Mouse (Mus musculus): ENCODE measurements around the gene Ifna14. TPM values are rescaled to one million over a fixed set of nuclear protein-coding genes. Genes with fewer than 3 reads are reported as not detected.
"Not testable (repeated sequence)": the region's sequence is repeated elsewhere in the genome, so short reads cannot be mapped to it uniquely, and the experiment has no call there.

Gene Ifna14
- polyA plus RNA-seq (2016; fragmentation: Nextera tagmentation; extraction: Ambion mirVana), result not detected in 2 replicates

- Histone ChIP-seq H3K9ac (no peak within 1 kb of the TSS), H3K4me2 (no peak within 1 kb of the TSS), H3K9me3 (replicated peaks) (no peaks in the 10 kb centered on the region), H3K4me1 (no peaks in the 10 kb centered on the region), H3K27me3 (replicated peaks) (no peaks in the 10 kb centered on the region), H3K36me3 (no peaks in the 10 kb centered on the region), H3K27ac (no peak within 1 kb of the TSS), H3K4me3 (no peak within 1 kb of the TSS)
- WGBS (ENCODE audit: insufficient replicate concordance), result 54% methylated on average over 1 of the region's 1 CpGs
- no peak for ATAC-seq
These were observed at the start of gene Ifna14 for GRCm38 (mm10) chr4:88571698-88572097. Gene Ifna14 (minus strand): TSS chr4:88571798.

GRCm38 (mm10) chr4:88603276-88603675 lies 31.7 kb upstream of the Ifna14 start, which contains the start of gene Ifna12:
Gene Ifna12 (minus strand): TSS chr4:88603376.
- no peaks in the 10 kb centered on the region for H3K9me3 ChIP-seq (replicated peaks)
- H3K4me3 ChIP-seq, result no peak within 1 kb of the TSS

GRCm38 (mm10) chr4:88592285-88592684 lies 20.7 kb upstream of the Ifna14 start, which contains the start of gene Ifna9:
Gene Ifna9 (minus strand): TSS chr4:88592385.
- Histone ChIP-seq H3K4me1 (no peaks in the 10 kb centered on the region), H3K9me3 (replicated peaks) (no peaks in the 10 kb centered on the region), H3K36me3 (no peaks in the 10 kb centered on the region), H3K9ac (no peak within 1 kb of the TSS), H3K4me3 (no peak within 1 kb of the TSS), H3K27me3 (replicated peaks) (no peaks in the 10 kb centered on the region), H3K27ac (no peak within 1 kb of the TSS), H3K4me2 (no peak within 1 kb of the TSS)
- ATAC-seq, result no peak
- WGBS (ENCODE audit: insufficient replicate concordance), result 47% methylated on average over 1 of the region's 1 CpGs

More at GRCm38 (mm10) chr4:88603276-88603675, 31.7 kb upstream of the Ifna14 start, which contains the start of gene Ifna12:
- H3K27me3 ChIP-seq (replicated peaks), result no peaks in the 10 kb centered on the region
- no peak within 1 kb of the TSS for H3K9ac ChIP-seq
- H3K4me2 ChIP-seq, result no peak within 1 kb of the TSS
- no peak within 1 kb of the TSS for H3K27ac ChIP-seq
- ATAC-seq, result no peak
- H3K4me1 ChIP-seq, result no peaks in the 10 kb centered on the region
- no peaks in the 10 kb centered on the region for H3K36me3 ChIP-seq

- no peaks in the 10 kb centered on the region for H3K27me3 ChIP-seq (replicated peaks)
- H3K4me1 ChIP-seq, result no peaks in the 10 kb centered on the region
- H3K36me3 ChIP-seq, result no peaks in the 10 kb centered on the region
- WGBS (ENCODE audit: insufficient replicate concordance), result 89% methylated on average over 1 of the region's 1 CpGs
- H3K9ac ChIP-seq, result no peak overlapping the region
- no peak overlapping the region for H3K4me2 ChIP-seq
- H3K4me3 ChIP-seq, result no peak overlapping the region
- no peak for ATAC-seq
- no peaks in the 10 kb centered on the region for H3K9me3 ChIP-seq (replicated peaks)
- H3K27ac ChIP-seq, result no peak overlapping the region
These were observed 9.8 kb downstream of the Ifna14 start for GRCm38 (mm10) chr4:88561791-88562190.

- not testable (repeated sequence) for H3K9ac ChIP-seq; H3K36me3 ChIP-seq; H3K4me3 ChIP-seq; H3K4me2 ChIP-seq; H3K9me3 ChIP-seq (replicated peaks); H3K27me3 ChIP-seq (replicated peaks); ATAC-seq; H3K4me1 ChIP-seq; H3K27ac ChIP-seq
These were observed 13.5 kb downstream of the Ifna14 start, which contains the start of gene Ifna15 for GRCm38 (mm10) chr4:88558145-88558544. Gene Ifna15 (minus strand): TSS chr4:88558245.

- Histone ChIP-seq H3K27ac (no peak overlapping the region), H3K9ac (peak overlapping the region; percentile 52), H3K9me3 (replicated peaks) (no peaks in the 10 kb centered on the region), H3K27me3 (replicated peaks) (no peaks in the 10 kb centered on the region), H3K4me3 (peak overlapping the region; percentile 62), H3K36me3 (no peaks in the 10 kb centered on the region), H3K4me1 (peaks cover 9% of the 10 kb centered on the region; the same call in 1 of the 2 replicates), H3K4me2 (peak overlapping the region; percentile 83)
- WGBS (ENCODE audit: insufficient replicate concordance), result 22% methylated on average over 22 of the region's 22 CpGs
- ATAC-seq, result peak; percentile 95
These were observed 21.2 kb downstream of the Ifna14 start for GRCm38 (mm10) chr4:88550161-88550945.

GRCm38 (mm10) chr4:88547986-88548385 lies 23.6 kb downstream of the Ifna14 start:
- no peaks in the 10 kb centered on the region for H3K27me3 ChIP-seq (replicated peaks)
- H3K4me2 ChIP-seq, result no peak overlapping the region
- peaks cover 9% of the 10 kb centered on the region; the same call in 1 of the 2 replicates for H3K4me1 ChIP-seq
- no peak overlapping the region for H3K27ac ChIP-seq
- H3K9ac ChIP-seq, result no peak overlapping the region
- WGBS (ENCODE audit: insufficient replicate concordance), result 55% methylated on average over 1 of the region's 1 CpGs
- no peaks in the 10 kb centered on the region for H3K9me3 ChIP-seq (replicated peaks)
- H3K4me3 ChIP-seq, result no peak overlapping the region
- no peaks in the 10 kb centered on the region for H3K36me3 ChIP-seq
- ATAC-seq, result no peak

GRCm38 (mm10) chr4:88543649-88544234 lies 27.9 kb downstream of the Ifna14 start:
- Histone ChIP-seq H3K4me3 (no peak overlapping the region), H3K27ac (no peak overlapping the region), H3K9ac (no peak overlapping the region), H3K27me3 (replicated peaks) (no peaks in the 10 kb centered on the region), H3K9me3 (replicated peaks) (no peaks in the 10 kb centered on the region), H3K4me2 (no peak overlapping the region), H3K36me3 (no peaks in the 10 kb centered on the region), H3K4me1 (no peaks in the 10 kb centered on the region)
- 42% methylated on average over 2 of the region's 2 CpGs for WGBS (ENCODE audit: insufficient replicate concordance)
- peak; percentile 37; the same call in 1 of the 2 replicates for ATAC-seq

GRCm38 (mm10) chr4:88537328-88537727 lies 34.3 kb downstream of the Ifna14 start:
- no peaks in the 10 kb centered on the region for H3K27me3 ChIP-seq (replicated peaks)
- no peaks in the 10 kb centered on the region for H3K9me3 ChIP-seq (replicated peaks)
- peak overlapping the region; percentile 38 for H3K4me2 ChIP-seq
- no peaks in the 10 kb centered on the region for H3K36me3 ChIP-seq
- ATAC-seq, result 0 out of 2 replicates have a peak, but pooled peaks have one; percentile 4
- WGBS (ENCODE audit: insufficient replicate concordance), result 21% methylated on average over 12 of the region's 12 CpGs
- H3K27ac ChIP-seq, result peak overlapping the region; percentile 48; the same call in 1 of the 2 replicates
- H3K4me1 ChIP-seq, result peaks cover 43% of the 10 kb centered on the region
- H3K4me3 ChIP-seq, result no peak overlapping the region
- H3K9ac ChIP-seq, result no peak overlapping the region

- Histone ChIP-seq H3K27me3 (replicated peaks) (no peaks in the 10 kb centered on the region), H3K27ac (peak overlapping the region; percentile 77; the same call in 1 of the 2 replicates), H3K4me1 (peaks cover 43% of the 10 kb centered on the region), H3K36me3 (no peaks in the 10 kb centered on the region), H3K9ac (no peak overlapping the region), H3K4me2 (no peak overlapping the region), H3K4me3 (no peak overlapping the region), H3K9me3 (replicated peaks) (no peaks in the 10 kb centered on the region)
- ATAC-seq, result no peak
- WGBS (ENCODE audit: insufficient replicate concordance), result 76% methylated on average over 7 of the region's 7 CpGs
These were observed 35.0 kb downstream of the Ifna14 start for GRCm38 (mm10) chr4:88536640-88537039.

GRCm38 (mm10) chr4:88535742-88536141 lies 35.9 kb downstream of the Ifna14 start:
- H3K4me2 ChIP-seq, result peak overlapping the region; percentile 49
- peaks cover 43% of the 10 kb centered on the region for H3K4me1 ChIP-seq
- H3K27ac ChIP-seq, result peak overlapping the region; percentile 77
- H3K9me3 ChIP-seq (replicated peaks), result no peaks in the 10 kb centered on the region
- ATAC-seq, result peak; percentile 97
- no peak overlapping the region for H3K4me3 ChIP-seq
- no peak overlapping the region for H3K9ac ChIP-seq
- H3K36me3 ChIP-seq, result no peaks in the 10 kb centered on the region
- no peaks in the 10 kb centered on the region for H3K27me3 ChIP-seq (replicated peaks)
- 41% methylated on average over 1 of the region's 1 CpGs for WGBS (ENCODE audit: insufficient replicate concordance)

- Histone ChIP-seq H3K4me2 (no peak overlapping the region), H3K9ac (no peak overlapping the region), H3K27me3 (replicated peaks) (no peaks in the 10 kb centered on the region), H3K4me3 (no peak overlapping the region), H3K4me1 (peaks cover 43% of the 10 kb centered on the region), H3K9me3 (replicated peaks) (no peaks in the 10 kb centered on the region), H3K27ac (no peak overlapping the region; the same call in 1 of the 2 replicates), H3K36me3 (no peaks in the 10 kb centered on the region)
- 75% methylated on average over 1 of the region's 1 CpGs for WGBS (ENCODE audit: insufficient replicate concordance)
- no peak for ATAC-seq
These were observed 36.7 kb downstream of the Ifna14 start for GRCm38 (mm10) chr4:88534903-88535302.

Data from liver, embryonic 12.5 days (tissue).